Mouse (Mus musculus): Measurements from ENCODE around the gene Nbas.
A peak's percentile ranks its signal among the peaks of the same experiment; 100 is the strongest.

Gene Nbas

DNA sequence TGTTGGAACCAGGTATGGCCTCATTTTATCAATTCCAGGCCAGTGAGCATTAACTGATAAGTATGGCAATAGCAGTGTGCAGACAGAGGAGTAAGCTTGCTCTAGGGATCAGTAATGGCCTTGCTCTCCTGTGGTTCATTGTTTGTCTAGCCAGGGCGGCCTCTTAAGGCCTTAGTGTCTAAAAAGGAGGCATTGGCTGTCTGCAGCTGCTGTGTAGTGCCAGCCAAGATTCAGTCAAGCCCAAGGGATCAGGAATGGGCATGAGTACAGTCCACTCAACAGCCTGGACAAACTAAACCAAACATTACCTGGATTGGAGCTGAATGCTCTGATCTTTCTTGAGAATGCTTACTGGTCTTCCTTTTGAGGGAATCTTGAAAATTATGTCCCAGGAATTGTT, 120.7 kb downstream of the Nbas start:
- DNase-seq (ENCODE audit: low read depth), result no peak

- peak; percentile 55 for DNase-seq (ENCODE audit: low read depth)
Measured at GRCm38 (mm10) chr12:13410191-13410590, 141.3 kb downstream of the Nbas start.

DNA sequence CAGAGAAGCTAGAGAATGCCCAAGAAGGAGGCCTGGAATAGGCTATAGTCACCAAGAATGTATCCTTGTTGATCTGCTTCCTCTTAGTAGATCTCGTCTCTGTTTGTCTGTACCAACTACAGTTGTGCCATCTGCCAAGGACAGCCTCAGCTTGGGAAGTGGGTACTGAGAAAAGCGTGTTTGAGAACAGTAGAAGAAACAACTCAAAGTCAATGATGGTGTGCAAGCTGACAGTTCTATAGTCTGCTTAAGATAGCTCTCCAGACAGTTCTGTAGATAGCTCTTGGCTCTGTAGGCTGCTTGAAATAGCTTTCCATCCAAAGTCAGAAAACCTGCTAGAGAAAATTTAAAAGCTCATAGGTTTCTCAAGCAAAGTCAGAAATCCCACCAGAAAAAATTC, 149.7 kb downstream of the Nbas start:
- DNase-seq (ENCODE audit: low read depth), result no peak

DNA sequence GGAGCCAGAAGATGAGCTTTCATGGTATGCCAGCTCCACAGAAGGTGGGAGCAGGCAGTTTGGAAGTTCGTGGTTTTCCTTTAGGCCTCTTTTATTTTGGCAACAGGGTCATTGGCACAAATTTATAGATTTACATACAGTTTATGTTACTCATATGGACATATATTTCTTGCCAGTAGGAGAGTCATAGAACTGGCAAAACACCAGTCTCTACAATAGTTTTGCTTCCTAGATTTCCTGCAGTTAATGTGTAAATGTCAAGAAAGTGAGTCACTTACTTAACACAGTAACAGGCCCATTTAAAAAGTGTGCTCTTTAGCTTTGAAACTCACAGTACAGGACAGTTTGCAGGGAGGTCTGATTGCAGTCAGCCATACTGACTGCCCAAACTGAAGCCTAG, 161.3 kb downstream of the Nbas start:
- peak; percentile 84 for DNase-seq (ENCODE audit: low read depth)

DNA sequence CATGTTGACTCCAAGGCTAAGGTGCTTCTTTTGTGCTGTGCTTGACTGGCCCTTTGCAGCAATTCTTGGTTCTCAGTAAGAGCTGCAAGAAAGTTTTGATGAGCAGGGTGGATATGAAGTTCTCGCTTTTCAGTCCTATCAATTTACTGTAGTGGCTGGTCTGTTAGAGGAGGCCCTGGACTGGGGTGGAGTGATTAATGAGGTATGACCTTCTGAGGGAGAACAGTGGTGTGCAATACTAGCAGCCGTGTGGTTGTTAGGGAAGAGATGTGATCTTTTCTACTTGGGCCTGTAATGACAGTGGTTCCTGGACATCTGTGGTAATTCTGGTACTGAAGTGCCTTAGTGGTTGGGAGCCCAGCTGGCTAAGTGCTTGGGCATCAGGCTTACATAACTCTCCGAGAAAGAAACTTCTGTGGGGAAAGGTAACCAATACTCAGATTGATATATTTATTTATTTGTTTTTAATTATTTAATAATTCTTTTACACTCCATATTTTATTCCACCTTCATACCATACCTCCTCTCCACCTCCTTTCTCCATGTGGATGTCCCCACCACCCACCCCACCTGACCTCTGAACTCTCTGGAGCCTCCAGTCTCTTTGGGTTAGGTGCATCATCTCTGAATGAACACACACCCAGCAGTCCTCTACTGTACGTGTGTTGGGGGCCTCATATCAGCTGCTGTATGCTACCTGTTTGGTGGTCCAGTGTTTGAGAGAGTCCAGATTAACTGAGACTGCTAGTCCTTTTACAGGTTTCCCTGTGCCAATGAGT, 175.9 kb downstream of the Nbas start:
- no peak for DNase-seq (ENCODE audit: low read depth)

DNA sequence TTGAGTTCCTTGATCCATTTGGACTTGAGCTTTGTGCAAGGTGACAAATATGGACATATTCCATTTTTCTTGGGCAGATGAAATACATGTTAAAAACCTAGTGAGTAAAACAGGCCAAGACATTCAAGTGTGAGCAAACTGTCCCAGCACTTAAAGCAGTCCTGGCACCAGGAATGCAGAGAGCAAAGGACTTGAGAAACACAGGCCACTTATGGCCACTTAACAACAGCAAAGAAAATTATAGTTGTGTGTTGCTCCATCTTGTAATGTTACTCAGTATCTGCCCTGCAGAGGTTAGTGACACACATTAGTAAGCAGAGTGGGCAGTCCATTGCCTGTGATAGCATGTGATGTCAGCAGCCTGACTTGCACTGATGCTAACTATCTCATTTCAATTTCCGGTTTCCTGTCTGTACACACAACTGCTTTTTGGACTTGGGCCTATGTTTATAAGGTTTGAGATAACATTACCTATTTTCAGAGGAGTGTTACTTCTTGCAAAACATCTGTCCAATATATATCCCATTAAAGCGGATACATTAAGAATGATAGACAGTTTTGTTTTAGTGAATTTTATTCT, 176.6 kb downstream of the Nbas start:
- no peak for DNase-seq (ENCODE audit: low read depth)

DNA sequence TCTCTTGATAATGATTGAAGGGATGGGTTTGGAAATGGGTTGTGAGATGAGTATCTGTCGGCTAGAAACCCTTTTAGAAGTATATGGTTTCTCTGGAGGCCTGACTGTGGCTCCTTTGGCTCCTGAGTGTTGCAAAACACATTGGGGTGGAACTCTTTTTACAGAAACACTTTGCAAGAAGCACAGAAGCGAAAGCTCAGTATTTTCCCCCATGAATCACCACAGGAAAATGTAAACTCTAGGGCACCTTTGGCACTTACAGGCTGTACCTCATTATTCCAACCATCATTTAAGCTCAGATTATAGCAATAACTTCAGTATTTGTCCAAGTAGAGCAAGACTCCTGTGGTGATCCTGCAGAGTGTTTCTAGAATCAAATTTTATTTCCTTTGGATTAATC, 180.0 kb downstream of the Nbas start:
- peak; percentile 77 for DNase-seq (ENCODE audit: low read depth)

GRCm38 (mm10) chr12:13452050-13452449, 183.1 kb downstream of the Nbas start:
- DNase-seq (ENCODE audit: low read depth), result no peak

GRCm38 (mm10) chr12:13460223-13460853, 191.4 kb downstream of the Nbas start:
- DNase-seq (ENCODE audit: low read depth), result no peak

DNA sequence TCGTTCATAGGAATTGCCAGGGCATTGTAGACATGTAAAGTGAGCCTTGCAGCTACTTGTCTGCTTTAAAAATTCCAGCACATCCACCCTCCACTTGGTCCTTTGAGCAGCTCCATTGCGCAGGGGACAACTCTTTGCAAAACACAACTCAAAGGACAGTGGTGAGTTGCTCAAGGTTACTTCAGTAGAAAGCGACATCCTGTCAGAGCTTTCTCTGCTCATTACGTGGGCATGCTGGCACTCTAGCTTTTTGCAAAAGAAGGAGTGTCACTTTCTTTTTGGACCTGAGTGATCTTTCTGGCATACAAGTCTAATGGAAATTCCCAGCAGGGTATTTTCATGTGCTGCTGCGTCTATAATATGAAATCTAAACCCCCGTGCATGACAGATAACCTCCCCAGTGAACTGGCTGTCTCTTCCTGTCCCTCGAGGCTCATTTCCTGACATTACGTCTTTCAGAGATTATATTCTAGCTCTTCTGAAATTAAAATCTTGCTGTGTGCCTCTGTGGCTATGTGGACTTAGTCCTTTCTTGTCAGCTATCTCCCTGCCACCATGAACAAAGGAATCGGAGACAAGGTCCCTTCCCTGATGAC, 192.7 kb downstream of the Nbas start:
- no peak for DNase-seq (ENCODE audit: low read depth)

DNA sequence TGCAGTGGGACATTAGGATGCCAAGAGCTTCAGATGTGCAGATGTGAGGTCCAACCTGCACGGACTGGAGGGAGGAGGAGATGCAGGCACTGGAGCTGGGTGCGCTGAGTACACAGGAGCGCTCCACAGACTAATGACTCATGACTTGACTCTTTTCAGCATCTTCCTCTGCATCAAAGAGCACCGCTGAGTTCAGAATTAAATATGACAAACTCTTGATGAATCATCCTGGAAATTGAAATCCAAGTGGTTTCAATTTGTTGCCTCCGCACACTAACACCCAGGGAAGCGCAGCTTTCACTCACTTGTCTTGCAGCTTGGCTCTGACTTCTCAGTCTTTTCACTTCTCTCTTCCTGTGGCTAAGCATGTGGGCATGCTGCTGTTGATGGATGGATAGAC, 193.5 kb downstream of the Nbas start:
- DNase-seq (ENCODE audit: low read depth), result peak; percentile 81

GRCm38 (mm10) chr12:13465554-13465953, 196.6 kb downstream of the Nbas start:
- DNase-seq (ENCODE audit: low read depth), result no peak

- DNase-seq (ENCODE audit: low read depth), result peak; percentile 70
Measured at GRCm38 (mm10) chr12:13474881-13475280, 205.9 kb downstream of the Nbas start.

DNA sequence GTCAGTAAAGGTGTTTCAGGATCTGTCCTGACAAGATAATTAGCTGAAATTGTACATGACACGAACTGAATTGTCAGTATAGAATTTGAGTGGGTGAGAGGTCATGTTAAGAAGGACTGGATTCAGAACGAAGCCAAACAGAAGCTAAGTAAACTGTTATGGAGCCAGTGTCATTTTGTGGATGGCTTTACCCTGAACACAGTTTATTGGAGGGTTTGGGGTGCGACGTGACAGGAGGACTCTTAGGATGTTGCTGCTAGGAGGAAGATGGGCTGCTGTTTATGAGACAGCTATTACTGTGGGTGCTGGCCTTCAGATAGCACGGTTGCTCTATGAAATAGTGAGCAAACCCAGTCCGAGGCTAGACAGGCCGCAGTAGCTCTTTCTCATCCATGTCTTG, 210.2 kb downstream of the Nbas start:
- no peak for DNase-seq (ENCODE audit: low read depth)

DNA sequence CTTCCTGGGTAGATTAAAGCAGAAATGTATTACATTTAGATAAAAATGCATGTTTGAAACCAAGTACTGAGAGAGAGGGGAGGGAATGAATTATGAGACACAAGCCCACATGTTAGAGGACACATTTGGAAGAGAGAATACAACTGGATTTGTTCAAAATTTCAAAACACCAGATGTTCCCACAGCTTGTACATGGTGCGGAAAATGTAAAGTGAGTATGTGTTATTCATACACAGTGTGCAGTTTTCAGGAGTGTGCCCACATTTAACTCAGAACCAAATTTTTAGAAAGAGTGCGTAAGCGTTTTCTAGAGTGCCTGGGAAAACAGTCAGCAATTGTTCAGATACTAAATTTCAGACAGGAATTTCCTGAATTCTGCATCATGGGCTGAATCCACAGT, 217.3 kb downstream of the Nbas start:
- DNase-seq (ENCODE audit: low read depth), result no peak

GRCm38 (mm10) chr12:13497211-13497610, 228.3 kb downstream of the Nbas start:
- DNase-seq (ENCODE audit: low read depth), result no peak

DNA sequence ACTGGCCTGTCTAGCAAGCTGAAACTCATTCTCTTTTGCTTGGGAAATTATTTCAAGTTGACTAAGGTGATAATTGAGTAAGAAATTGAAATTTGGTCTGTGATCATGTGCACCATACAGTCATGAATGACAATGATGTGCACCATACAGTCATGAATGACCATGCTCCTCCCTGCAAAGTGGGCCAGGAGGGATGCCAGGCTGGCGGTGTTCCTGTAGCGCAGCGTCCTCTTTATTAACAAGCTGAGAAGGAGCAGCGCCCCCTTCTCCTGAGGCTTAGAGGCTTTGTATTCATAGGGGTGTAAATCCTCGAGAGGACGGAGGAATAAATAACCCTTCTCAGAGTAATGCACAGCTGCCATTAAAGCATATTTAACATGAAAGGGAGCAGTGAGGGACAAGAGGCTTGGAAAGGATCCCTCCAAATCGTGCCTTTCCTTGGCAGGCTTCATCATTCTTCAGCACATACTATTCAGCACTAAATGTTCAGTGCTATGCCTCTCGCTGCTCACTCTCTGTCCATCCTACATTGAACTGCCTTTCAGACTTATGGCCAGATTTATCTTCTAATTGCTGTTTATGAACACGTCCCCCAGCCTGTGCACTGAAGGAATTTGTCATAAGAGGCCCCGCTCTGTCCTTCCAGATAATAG, 230.4 kb downstream of the Nbas start:
- no peak for DNase-seq (ENCODE audit: low read depth)

GRCm38 (mm10) chr12:13500191-13500590, 231.3 kb downstream of the Nbas start:
- DNase-seq (ENCODE audit: low read depth), result no peak

- no peak for DNase-seq (ENCODE audit: low read depth)
Measured at GRCm38 (mm10) chr12:13504771-13505444, 236.0 kb downstream of the Nbas start.

- DNase-seq (ENCODE audit: low read depth), result no peak
Measured at GRCm38 (mm10) chr12:13518082-13518481, 249.1 kb downstream of the Nbas start.

- DNase-seq (ENCODE audit: low read depth), result no peak
Measured at GRCm38 (mm10) chr12:13519413-13519812, 250.5 kb downstream of the Nbas start.

Measured in NIH3T3 (cell line).